Mouse (Mus musculus) right cerebral cortex, postnatal 10 days (tissue): ENCODE measurements around the gene March2.
"Not testable (repeated sequence)": the region's sequence is repeated elsewhere in the genome, so short reads cannot be mapped to it uniquely, and the experiment has no call there.

ENCODE experiments used
- DNase-seq, 2 experiments: peaks; one replicate each; pipeline ENCODE4 v3.0.0; 2021; ENCODE audit warnings: low spot score in 2 of 2

The March2 gene

DNA sequence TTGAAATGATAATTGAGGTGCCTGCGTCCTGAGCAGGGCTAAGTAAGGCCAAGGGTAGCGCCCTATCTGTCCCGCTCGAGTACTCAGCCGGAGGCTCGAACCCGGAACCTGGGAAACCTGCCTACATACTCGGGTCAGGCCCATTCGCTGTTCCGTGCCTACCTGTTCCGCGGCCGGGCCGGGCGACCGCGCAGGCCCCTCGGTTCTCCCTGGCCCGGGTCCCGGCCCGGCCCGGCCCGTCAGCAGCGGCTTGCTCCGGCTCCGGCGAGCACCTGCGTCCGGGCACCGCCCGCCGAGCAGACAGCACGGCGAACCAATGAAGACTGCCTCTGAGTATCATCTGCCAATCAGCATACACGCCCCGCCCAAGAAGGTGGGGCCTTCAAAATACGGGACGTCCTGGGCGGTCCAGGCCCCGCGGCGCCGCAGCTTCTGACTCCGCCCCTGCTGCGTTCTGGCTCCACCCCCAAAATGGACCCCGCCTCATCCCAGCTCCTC, at the start of gene March2:
Gene March2, minus strand, starts transcription at position 287 of the 498 bp plus-strand sequence.
- DNase-seq, result peak; percentile 98

DNA sequence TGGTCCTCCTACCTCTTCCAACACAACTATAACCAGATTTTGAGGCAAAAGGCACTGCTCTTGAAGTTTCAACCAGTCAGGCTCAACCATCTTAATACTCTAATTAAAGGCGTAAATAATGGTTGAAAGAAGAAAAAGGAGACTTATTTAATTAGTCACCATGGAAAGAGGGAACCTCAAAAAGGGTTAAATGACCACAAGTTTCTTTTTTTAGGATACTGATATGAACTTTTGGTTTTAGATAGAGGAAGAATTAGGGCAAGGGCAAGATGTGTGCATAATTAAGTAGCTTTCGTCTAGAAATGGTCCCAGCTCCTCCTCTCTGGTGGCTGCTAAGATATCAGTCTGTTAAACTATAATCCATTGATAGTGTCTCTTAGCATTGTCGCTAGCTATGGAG, 47.9 kb upstream of the March2 start:
- DNase-seq, result no peak

DNA sequence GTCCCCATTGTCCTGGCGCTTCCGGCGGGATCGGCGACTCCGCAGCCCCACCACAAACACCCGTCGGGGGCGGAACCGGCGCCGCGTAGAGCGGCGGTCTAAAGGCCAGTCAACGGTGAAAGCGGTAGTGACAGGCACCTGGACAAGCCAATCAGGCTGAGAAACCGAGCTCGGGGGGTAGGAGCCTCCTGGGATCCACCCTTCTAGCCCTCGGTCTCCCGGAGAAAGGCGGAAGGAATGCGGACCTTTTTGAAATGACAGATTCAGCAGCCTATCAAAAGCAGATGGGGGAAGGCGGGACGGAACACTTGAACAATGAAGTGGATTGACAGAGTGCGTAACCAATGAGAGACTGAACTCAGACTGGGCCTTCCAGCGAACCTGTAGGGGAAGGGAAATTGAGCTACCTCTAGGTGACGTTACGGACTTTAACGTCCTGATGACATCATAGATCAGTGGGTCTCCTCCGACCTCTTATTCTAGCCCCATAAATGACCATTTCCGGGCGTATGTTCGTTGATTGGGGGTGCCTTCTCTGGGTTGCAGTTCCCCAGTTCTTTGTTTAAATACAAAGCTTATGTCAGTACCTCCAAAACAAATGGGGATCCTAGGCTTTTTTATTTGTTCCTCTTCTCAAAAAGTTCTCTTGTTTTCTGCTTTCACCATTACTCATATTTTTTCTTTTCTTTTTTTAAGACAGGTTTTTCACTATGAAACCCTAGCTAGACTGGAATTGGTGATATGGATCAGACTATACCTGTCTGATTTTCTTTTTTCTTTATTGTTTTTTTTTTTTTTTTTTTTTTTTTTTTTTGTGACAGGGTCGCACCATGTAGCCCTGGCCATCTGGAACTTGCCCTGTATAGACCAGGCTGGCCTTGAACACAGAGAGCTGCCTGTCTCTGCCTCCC, 42.0 kb upstream of the March2 start, which contains the start of gene Rab11b:
Gene Rab11b, minus strand, starts transcription at position 276 of the 911 bp plus-strand sequence.
- peak; percentile 100 for DNase-seq

DNA sequence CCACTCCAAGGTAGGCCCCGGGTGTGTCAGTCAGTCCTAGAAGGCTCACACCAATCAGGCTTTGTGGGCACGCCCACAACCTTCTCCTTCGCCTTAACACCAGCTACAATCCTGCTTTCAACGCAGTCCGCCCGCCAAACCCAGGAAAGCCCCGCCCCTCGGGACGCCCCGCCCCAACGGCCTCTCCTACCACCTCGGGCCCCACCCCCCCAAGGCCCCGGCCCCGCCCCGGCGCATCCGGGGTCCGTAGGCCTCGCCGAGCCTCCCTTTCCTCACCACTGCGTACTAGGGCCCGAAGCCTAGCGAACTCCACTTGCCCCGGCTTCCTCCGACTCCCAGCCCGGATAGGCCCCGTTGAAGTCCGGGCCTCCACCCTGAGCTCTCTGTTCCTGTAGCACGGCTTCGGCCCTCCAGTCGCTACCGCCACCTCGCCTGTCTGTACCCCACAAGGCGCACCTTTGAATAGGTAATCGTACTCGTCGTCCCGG, 41.3 kb upstream of the March2 start:
- peak; percentile 93 for DNase-seq

DNA sequence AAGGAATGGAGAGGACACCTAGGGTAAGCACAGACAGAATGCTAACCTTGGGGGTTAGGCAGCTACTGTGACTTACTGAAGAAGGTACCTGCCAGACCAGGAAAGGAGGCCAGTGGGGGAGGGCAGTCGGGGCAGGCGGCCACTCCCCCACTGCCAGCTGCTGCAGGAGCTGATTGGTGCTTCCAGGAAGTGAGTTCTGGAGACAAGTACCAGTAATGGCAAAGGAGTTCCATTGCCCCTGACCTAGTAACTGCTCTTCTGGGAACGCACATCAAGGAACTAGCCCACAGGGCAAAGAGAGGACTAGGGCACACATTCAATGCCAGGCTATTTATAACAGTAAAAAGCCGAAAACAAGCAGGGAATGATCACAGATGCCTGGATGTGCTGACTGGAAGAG, 38.8 kb upstream of the March2 start:
- no peak for DNase-seq

DNA sequence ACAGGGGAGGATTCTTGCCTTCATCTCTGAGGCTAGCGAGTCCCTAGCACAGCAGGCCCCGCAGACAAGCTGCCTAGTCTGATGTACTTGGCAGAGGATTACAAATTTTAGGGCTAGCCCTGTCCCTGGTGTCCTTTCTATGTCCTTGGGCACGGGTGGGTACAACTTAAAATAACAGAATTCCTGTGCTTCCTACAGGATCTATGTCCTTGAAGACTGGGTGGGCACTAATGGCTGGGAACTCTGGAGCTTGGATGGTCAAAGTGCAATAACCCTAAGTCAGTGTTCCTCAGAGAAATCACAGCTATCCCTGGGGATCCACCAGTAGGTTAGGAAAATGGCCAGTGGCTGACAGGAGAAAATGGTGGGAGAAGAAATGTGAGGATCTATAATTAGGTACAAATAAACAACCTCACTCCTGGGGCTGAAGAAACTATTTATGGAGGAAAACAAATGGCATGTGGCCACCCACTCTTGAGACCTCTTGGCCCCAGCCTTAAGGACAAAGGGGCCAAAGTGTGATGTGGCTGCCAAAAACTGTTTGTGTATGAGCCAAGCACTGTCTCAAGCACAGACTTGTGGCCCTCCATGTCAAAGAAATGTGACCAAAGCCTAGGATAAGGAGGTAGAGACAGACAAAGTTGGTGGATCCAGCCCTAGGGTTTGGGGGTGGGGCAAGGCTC, 37.8 kb upstream of the March2 start:
- DNase-seq, result no peak

DNA sequence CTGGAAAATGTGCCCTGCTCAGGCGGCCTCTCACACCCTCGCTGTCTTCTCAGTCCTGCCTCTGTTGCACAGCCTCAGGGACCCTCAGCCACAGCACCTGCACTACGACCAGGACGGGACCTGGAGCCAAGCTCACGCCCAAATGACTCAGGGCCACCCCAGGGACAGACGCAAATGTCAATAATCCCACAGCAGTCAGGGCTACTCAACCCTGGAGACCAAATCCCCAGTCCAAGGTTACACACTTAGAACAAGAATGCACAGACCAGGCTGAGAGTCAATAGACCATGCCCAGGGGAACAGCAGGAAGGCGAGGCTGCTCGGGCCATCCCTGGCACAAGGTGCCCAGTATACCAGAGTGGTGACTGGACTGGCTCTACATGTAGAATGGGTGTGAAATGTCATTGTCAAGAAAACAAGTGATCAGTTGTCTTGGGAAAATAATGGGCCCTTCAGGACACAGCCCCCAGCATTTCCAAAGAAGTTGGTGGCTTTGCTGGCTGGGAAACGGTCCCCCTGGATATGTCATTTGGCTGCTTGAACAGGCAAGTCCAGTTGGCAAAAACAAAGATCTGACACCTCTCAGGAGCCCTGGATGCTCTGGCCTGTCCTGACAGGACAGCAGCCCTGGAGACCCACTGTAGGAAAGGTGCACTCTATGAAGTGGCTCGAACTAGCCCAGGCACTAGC, 37.1 kb upstream of the March2 start:
- DNase-seq, result no peak

DNA sequence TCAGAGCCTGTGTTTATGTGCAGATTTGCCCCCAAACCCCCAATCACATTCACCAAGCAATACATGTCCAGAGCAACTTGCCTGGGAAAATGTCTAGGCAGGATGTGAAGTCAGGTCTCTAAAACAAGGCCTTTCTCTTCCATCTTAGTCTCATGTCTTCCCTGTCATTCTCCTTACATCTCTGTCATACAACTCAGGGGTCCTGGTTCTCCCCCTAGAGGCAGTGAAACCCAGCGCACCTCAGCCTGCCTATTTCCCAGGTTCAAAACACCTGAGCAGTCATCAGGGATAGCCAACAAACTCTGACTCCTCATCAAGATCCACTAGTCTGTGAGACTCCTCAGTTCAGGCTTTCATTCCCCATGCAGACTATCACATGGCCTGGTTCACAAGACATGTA, 36.2 kb upstream of the March2 start:
- no peak for DNase-seq

DNA sequence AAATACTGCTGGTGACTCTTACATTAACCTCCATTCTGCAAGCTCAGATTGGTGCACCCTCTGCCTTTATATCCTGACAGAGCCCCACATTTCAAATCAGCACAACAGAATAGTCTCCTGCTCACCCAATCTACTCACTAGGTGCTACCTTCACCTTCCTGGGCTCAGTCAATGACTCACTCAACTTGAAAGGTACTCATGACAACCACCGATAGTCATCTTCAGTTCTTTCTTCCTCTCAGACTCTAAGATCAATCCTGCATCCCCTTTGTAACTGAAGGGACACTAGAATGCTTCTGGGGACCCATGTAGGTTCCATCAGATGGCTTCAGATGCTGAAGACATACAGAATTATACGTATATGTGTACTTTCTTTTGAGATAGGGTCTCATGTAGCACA, 33.8 kb upstream of the March2 start:
- no peak for DNase-seq

DNA sequence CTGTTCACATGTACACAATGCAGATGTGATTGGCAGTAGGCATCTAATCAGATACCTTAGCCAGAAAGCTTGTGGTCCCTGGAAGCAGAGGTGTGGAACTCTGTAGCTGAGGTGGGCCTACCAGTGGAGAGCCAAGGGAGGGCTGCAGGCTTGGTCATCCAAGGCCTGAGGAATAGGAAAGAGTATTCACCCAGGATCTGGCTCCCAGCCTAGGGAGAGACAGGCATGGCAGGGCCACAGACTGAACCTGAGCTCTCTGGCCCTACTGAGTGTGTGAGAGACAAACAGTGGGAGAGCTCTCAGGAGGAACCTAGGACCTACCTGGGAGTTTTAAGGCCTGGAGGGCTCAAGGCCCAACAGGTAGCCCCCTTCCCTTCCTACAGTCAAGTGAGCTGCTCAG, 32.7 kb upstream of the March2 start:
- no peak for DNase-seq

DNA sequence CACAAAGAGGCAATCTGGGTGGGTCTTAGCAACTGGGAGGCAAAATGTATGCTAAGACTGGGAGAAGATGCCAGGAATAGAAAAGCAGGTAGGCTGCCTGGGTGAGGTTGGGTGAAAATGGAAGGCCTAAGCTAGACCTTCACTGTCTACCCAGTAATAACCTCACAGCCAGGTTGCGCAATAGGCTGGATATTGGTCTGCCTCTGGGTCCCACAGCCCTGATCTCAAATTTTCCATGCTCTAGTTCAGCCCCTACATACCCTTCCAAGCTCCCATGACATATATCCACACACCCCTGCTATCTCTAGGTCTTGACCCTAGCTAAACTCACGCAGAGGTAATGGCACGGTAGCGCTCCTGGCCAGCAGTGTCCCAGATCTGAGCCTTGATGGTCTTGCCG, 31.0 kb upstream of the March2 start:
- DNase-seq, result no peak

DNA sequence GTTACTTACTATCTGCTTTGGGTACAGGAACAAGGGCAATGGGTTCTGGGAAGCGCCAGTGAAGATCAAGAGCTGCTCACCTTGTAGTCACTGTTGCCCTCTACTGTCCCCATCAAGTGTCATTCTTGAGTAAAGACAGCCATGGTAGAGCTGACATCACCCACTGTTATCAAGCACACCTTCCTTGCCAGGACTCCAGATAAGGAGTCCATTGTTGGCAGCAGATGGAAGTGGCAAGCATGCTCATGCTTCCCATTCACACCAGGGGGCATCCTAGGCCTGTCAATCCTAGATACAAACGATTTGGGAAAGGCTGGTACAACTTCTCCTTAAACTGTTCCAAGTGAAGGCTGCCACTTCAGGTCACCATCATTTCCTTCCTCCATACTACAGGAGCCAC, 27.5 kb upstream of the March2 start:
- no peak for DNase-seq

DNA sequence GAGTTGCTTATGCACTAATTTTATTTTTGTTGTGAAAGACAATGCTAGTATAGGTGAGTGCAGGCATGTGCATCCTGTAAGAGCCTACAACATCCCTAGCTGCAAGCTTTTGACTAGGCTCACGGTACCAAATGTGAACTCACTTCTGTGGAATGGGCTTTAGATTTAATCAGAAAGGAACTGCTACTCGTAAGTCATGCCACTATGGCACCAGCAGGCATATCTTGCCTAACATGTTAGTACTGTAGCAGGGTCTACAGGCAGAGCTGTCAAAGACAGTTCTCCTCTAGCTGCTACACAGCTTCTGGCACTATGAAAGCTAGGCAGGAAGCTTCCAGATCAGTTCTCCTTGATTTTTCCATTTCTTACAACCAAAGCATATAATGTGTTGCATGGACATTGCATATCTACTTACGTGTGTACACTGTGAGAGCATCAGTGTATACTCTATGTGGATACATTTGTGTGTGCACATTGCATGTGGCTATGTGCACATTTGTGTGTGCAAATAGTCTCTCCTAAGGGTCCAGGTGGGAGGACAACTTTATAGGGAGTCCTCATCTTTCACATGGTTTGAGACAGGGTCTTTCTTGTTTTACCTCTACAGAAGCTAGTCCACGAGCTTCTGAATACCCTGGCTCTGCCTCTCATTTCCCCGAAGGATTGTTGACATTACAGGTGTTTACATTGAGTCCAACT, 26.4 kb upstream of the March2 start:
- DNase-seq, result no peak

DNA sequence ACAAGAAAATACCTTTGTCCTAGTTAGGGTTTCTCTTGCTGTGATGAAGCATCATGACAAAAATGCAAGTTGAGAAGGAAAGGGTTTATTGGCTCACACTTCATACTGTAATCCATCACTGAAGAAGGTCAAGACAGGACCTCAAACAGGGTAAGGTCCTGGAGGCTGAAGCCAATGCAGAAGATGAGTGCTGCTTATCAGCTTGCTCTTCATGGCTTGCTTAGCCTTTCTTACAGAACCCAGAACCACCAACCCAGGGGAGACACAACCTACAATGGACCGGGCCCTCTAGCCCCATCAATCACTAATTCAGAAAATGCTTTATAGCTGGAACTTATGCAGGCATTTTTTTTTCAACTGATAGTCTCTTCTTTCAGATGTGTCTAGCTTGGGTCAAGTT, 23.9 kb upstream of the March2 start:
- DNase-seq, result no peak

DNA sequence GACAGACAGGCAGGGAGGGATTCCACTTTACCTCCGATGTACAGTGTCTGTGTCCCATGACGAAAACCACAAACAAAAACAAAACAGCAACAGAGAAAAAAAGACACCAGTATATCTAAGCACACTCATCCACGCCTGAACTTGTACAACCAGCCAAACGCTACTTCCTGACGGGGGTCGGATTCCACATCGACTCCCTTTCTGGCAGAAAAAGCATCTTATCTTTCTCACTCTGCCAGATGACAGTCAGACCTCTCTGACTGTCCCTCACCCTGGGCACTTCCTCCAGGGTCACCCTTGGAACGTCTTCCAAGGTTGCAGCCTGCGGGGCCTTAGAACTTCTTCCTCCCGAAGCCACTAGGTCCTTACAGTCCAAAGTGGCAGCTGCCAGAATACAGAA, 15.1 kb upstream of the March2 start:
- not testable (repeated sequence) for DNase-seq

DNA sequence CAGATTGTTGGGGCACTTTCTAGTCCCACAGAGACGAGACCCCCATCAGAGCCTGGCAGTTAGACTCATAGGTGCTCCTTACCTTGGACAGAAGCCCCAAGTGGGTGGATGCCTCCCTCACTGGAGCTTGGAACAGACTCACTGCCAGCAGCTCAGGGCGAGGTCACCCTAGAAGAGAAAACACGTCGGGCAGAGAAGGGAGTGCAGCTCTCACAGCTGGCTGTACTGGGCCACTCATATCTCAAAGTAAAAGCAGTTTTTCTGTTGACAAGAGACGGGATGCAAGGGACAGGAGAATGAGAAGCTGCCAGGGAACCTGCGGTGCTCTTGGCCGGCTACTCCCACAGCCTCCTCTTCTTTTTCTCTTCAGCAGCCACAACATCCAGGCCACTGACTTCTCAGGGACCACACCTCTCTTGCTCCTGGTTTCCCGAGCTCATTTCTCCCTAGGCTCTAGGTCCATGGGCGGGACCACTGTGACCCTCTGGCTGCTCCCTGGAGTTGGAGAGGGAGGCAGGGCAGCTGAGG, 14.2 kb upstream of the March2 start:
- DNase-seq, result not testable (repeated sequence)

DNA sequence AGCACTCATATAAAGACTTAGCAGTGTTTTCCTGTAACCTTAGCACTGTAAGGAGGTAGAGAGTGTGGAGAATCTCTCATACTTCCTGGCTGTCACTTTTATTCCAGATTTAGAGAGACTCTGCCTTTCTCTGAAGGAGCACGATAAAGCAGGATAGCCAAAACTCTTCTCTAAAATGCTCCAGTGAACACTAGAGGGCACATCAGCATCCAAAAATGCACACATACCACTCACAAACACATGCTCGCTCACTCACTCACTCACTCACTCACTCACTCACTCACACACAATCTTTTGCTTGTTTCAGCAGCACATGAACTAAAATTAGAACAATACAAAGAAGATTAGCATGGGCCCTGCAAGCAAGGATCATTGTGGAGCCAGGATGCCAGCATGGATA, 10.7 kb upstream of the March2 start:
- no peak for DNase-seq

DNA sequence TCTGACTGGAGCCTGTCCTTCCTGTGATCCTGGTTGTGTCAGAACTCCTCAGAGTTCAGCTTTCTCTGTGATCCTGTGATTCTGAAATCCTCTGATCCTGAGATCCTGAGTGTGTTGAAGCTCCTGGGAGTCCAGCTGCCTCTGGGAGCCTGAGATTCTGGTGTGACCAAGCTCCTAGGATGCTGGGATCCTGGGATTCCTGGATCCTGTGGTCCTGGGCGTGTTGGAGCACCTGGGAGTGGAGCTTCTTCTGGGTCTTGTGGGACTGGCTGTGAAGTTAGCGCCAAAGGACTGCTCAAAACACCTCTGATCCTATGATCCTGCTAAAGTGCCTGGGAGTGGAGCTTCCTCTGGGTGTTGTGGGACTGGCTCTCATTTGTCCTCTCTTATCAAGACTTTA, 9.9 kb upstream of the March2 start:
- no peak for DNase-seq

DNA sequence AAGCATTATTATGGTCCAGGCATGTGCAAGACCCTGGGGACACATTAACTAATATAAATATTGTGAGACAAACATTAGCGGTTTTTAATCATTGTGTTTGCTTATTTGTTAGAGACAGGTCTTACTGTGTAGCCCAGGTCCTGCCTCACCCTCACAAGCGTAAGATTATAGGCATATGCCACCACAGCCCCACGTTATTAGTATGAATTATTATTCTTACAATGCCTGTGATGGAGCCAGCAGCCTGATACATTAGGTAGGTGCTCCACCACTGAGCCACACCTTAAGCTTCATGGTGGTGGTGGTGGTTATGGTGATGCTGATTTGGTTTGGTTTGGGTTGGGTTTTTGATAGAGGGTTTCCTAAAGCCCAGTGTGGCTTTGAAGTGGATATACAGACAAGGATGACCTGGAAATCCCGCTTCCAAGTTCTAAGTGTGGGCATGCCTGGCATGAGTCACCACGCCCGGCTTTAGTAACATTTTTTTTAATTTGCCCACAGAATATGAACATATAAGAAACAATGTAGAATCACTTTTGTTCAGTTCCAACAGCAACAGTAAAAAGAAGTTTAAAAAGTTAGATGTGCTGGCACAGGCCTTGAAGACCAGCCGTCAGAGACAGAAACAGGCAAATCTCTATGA, 1.4 kb upstream of the March2 start:
- no peak for DNase-seq

DNA sequence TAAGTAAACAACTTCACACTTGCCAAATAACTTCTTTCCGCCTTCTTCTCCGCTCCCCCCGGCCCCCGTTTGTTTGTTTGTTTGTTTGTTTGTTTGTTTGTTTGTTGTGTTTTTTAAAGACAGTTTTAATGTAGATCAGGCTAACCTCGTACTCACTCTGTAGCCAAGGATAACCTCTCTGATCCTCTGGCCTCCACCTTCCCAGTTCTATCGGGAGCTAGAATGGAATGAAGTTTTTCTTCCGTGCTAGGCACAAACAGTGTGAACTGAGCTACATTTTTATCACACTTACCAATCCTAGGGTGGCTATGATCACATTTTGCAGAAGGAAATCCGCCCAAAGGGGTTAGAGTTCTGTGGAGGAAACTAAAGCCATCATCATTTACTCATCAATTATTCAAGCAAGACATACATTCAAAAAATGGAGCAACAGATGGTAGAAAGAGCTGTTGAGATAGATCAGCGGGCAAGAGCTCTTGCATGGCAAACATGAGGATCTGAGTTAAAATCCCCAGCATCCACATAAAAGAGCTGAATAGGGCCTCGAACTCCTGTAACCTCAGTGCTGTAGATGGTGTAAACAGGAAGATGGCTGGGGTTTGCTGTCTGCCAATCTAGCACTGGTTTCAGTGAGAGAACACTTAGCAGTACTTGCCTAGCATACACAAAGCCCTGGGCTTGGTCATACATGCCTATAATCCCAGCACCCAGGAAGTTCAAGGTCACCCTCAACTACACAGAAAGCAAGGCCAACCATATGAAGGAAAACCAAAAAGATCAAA, 665 bp upstream of the March2 start:
- DNase-seq, result no peak
